Mouse (Mus musculus) lung, postnatal 25 days (tissue): ENCODE data around the gene Dnajc30.
A peak's percentile ranks its signal among the peaks of the same experiment; 100 is the strongest.
"Not testable (repeated sequence)": the region's sequence is repeated elsewhere in the genome, so short reads cannot be mapped to it uniquely, and the experiment has no call there.

Source experiments
- DNase-seq: peaks from one replicate; pipeline ENCODE4 v3.0.0; 2022; ENCODE audit warnings: low spot score

The Dnajc30 gene

DNA sequence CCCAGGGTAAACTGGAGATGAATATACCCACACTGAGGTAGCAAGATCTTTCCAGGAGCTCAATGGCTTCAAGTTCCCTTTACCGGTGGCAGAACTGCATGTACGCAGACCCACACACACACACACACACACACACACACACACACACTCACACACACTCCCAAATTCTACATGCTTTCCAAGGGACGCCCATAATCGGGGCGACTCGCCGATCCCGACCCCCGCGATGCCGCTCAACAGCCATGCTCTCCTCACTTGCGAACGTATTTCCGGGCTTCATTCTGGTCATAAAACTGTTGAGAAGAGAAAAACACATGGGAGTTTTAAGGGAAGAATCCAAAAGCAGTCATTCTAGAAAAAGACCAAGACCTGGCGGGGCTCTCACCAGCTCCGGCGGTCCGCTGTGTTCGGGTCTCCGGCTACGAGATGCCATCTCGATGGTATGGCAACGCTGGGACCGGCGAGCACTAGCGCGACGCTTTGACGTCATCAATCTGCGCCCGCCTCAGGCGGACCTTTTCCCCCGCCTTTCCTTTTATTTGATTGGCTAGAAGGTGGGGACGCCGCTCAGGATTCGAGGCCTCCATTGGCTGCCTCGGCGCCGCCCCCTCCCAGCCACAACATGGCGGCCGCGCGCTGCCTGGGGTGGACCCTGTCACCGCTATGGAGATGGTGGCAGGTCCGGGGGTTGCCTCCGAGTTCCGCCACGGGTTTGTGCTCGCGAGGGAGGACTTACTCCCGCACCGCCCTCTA is at the start of gene Dnajc30:
Gene Dnajc30 (plus strand): TSS at position 574 of the 753 bp plus-strand sequence.
- DNase-seq: peak; percentile 97

DNA sequence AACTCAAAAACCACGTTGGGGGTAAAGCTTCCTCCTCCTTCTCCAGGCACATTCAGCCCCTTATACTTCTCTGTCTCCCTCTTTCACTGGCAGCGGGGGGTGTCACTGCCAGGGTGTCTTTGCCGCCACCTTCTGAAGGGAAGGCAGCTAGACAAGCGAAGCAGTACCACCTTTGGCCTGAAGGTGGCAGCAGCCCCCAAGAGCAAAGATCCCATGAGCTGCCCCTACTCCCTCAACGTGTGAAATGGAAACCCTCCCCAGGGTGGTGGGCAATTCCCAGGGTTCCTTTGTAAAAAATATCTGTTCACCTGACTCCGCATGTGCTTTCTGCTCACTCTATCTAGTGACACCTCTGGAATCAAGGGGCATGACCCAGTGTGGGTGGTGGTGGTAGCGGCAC is 48.5 kb upstream of the Dnajc30 start:
- DNase-seq: peak; percentile 86

DNA sequence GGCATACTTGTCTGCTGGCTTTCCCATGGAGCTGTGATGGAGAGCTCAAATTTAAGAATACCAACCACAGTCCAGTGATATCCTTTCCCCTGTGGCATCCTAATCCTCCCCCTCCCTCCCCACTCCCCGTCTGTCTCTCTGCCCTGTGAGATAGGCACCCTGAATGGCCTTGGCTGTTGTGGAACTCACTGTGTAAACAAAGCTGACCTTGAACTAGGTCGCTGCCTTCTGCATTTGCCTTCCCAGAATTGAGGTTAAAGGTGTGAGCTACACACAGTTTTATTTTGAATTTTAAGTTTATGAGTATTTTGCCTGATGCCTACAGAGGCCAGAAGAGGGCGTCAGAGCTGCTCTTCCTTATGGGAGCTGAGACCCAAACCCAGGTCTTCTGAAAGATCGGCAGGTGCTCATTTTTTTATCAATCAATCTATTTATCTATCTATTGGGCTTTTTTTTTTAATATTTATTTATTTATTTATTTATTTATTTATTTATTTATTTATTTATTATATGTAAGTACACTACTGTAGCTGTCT is 47.7 kb upstream of the Dnajc30 start:
- DNase-seq: no peak

DNA sequence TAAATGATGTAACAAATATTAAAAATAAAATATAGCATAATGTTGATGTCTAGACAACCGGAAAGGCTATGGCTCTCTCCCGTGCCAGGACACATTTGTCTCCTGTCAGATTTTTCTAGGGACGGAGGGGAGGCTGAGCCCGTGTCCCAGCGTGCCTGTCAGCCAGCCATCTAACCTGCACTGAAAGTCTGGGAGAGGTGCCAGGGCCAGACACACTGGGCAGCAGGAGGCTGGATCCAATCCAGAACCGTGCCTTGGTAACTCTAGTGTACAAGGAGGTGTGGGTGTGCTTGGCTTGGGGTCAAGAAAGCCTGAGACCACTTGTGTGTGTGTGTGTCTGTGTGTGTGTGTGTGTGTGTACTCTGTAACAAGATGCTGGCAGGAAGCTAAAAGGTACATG is 42.2 kb upstream of the Dnajc30 start:
- peak; percentile 88 for DNase-seq

DNA sequence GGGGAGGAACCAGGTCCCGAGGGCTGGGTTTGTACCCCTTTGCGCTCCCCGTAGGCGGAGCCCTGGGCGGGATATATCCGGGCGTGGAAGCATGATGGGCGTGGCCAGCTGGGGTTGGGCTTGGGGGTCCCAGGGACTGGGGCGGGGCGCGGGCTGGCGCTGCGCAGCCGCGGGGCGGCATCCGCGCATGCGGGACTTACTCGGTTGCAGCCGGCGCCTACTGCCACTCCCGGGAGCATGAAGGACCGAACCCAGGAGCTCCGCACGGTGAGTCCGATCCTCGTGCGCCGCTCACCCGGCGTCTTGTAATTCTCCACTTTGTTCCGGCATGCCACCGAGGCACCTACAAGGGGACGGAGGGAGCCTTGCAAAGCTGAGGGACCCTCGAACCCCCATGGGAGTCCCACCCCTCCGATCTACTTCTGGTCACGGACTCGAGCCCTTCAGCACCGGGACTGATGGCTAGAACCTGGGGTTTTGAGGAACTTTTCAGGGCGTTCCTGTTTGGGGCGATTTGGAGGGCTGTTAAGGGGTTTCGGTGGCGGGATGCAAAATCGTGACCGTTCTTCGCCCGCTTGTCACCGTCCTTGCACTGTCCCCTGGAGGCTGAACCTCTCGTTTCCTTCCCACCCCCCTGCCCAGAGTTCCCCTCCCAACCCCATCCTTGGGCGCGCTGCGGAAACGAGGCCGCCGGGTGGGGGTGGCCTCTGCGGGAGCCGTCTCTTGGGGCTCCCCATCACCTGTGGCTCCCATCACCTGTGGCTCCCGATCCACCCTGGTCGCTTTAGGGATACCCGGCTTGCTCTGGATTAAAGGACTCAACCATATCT is 40.4 kb upstream of the Dnajc30 start, which contains the start of gene Stx1a:
Gene Stx1a (plus strand): TSS at position 139 of the 830 bp plus-strand sequence.
- DNase-seq: peak; percentile 91

DNA sequence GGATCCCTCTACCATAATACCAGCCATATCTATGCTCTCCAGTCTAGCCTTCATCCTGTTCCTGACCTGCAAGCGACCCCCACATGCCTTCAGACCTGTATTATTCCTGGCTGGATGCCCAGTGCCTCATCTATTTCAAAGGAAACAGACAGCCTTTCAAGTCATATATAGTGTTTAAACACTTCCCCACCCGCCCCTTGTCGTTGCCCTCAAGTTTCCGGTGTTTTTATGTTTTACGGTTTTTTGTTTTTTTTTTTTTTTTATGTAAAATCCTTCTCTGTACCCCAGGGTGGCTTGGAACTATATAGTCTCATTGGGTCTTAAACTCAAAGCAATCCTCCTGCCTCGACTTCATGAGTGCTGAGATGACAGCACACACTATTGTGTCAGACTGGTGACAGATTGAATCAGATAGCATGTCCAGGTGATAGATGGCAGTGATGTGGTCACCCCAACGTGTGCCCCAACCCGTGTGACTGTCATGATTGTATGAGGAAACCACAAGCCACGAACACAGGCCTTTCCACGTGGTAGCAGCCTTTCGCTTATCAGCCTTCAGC is 39.3 kb upstream of the Dnajc30 start:
- no peak for DNase-seq

DNA sequence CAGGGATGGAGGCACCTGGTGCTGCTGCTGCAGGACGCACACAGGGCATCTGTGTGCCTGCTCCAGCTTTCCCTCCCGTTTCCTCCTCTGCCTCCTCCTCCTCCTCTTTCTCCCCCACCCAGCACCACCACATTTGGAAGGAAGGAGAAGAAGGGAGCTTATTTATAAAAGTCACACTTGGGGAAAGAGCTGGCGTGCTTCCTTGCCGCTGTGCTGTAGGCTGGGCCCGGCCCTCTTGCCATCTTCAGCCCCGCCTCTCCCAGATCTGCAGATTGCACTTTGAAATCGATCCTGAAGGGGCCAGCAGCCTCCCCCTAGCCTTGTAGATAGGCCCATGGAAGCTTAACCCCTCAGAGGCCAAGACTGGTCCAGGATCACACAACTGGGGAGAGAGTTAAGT is 38.1 kb upstream of the Dnajc30 start:
- DNase-seq: no peak

DNA sequence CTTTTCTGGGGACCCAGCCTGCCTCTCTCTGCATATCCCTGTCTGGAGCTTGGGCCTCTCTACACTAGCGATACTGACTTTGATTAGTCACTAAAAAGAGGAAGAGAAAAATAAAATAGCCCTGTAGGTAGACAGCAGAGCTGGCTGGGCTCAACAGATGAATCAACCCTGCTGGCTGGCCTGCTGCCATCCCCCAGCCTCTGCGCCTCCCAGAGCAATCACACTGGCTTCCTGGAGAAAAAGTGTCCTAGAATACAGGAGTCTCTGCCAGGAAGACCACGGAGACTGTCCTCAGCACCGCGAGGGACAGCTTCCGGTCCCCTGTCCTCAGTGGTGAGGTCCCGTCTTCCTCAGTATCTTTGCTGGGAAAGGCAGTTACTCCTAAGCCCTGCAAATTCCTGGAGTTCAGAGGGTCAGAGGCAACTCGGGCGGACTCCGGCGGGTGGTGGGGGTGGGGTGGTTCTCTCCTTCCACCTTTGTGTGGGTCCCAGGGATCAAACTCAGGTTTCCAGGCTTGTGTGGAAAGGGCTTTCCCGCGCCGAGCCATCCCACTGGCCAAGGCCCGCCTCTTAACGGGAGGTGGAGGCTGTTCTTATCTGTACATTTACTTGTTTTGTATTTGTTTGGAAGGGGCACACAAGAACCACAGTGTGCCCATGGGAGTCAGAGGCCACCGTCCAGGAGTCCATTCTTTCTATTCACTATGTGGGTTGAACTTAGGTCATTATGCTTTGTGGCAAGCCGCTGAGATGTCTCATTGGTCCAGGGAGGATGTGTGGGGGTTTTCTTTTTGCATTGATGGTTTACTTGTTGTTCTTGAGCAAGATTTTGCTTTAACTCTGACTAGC is 34.8 kb upstream of the Dnajc30 start:
- DNase-seq: peak; percentile 30

DNA sequence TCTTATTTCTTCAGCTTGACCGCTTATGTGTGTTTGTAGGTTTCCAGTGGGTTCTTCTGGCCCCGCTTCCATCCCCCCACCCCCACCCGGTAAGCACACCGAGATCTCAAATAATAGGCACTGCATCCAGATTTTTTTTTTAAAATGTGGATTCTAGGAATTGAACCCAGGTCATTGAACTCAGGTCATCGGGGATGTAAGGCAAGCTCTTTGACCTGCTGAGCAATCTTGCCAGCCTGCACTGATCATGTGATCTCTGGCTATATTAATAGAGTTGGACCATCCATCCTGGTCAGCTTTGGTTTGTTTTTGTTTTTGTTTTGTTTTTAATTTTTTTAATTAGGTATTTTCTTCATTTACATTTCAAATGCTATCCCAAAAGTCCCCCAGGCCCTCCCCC is 31.4 kb upstream of the Dnajc30 start:
- no peak for DNase-seq

DNA sequence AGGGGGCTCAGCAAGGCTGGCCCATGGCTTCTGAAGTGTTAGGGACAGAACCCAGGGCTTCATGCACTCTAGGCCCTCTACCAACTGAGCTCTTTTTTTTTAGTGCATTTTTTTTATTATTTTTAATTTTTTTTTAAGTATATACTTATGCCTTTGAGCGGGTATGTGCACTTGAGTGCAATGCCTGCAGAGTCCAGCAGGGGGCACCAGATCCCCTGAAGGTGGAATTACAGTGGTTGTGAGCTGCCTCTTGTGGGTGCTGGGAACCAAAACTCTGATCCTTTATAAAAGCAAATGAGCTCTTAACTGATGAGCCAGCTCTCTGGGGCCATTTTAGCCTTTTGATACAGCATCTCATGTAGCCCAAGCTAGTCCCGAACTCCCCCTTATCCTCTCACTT is 29.4 kb upstream of the Dnajc30 start:
- DNase-seq: no peak

DNA sequence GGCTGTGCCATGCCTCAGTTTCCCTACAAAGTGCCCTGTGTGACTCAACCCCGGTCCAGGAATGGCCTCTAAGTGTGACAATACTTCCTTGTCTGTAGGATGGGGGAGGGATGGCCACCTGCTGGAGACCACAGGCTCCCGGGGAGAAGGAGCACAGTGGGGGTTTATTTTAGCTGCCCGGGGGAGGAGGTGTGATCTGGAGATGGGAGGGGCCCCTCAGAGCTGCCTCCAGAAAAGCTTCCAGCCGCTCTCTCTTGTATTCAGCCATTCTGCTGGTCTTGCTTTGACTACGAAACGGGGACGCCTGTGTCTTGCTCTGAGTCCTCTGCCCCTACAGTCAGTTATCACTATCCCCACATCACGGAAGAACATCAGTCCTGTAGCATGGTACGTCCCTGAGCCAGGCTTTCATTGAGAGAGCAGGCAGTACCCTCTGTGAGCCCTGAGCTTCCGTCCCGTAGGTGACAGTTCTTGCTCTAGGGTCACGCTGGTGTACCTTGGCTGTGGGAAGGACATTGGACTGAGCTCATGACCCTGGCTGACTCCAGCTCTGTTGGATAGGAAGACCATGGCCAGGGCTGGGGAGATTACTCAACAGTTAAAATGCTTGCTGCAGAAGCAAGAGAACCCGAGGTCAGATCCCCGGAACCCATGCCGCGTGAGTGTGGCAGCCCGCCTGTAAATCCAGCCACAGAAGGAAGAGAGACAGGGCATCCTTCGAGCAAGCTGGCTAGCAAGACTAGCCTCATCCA is 28.2 kb upstream of the Dnajc30 start:
- no peak for DNase-seq

DNA sequence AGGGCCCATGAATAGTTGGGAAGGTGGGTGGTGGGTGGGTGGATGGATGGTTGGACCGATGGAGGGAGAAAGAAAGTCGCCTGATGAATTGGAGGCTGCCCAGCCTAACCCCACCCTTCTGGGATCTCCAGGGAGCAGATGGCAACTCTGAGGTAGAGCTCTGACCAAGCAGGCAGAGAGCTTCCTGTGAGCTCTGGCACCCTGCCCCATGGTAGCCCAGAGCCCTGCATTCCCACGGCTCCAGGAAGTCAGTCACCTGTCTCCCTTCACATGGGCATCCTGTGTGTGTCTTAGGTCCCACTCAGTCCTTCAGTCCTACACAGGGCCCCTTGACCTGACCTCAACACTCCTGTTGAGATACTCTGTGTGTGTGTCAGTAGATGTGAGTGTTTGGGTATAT is 26.1 kb upstream of the Dnajc30 start:
- DNase-seq: no peak

DNA sequence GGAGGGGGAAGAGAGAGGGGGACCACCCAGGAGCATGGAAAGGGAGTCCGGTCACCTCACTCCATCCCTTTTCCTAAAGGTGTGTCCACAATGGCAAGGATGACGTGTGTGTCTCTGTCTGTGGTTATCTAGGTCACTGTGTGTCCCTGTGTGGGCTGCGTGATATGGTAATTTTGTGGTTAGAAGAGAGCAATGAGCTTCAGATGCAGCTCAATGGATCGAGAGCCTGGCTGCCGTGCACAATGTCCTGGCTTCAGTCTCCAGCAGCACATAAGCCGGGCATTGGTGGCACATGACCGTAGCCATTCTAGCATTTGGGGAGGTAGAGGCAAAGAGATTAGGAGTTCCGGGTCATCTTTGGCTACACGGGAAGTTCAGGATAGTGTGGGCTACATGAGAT is 24.5 kb upstream of the Dnajc30 start:
- DNase-seq: no peak

DNA sequence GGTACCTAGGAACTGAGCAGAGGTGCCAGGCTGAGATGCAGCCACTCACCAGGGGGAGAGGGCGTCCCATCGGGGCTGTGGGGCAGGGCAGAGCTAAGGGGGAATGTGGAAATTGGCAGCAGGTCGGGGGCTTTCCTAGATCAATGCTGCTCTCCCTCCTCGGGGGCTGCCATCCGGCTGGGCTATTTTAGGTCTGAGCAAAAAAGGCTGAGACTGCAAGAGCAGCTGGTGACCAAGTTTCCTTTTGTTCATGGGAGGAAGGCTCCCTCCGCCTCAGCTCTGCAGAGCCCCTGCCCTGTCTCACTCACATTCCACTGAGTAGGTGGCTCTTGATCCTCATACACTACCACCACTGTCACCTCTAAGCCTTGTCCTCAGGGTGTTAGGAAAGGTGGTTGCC is 23.9 kb upstream of the Dnajc30 start:
- no peak for DNase-seq

DNA sequence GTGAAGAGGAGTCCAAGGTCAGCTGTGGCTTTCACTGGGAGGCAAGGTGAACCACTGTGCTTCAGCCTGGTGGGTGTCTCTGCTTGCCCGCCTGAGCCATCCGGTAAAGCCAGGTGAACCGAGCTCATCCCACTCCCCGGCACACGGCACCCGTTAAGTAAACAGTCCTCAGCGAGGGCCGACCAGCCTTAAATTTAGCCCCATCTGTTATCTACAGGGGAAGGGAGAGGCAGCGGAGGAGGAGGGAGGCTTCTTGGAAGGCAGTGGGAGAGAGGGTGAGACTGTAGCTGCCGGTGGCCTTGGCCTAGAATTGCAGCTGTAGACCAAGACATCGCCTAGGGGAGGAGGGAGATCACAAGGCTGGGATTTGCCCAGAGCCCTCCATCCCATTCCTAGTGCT is 23.2 kb upstream of the Dnajc30 start:
- DNase-seq: no peak

DNA sequence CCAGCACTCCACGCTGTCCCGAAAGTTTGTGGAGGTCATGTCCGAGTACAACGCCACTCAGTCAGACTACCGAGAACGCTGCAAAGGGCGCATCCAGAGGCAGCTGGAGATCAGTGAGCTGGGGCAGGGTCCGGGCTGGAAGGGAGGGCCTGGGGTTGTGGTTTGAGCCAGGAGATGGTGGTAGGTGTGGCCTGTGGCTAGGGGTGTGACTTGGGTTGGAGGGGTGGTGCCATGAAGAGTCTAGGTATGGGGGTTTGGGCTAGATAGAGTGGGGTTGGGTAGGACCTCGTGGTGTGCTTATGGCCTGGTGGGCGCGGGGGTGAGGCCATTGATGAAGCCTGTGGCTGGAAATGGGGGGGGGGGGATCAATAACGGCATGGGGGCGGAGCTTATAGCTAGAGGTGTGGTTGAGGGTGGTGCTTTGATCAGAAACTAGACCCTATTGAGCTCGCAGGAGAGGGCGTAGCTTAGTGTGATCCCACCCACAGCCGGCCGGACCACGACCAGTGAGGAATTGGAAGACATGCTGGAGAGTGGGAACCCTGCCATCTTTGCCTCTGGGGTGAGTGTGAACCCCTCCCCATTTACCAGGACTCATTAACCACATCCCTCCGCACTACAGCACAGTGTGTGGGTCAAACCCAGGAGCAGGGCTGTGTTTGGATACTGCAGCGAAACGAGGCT is 21.8 kb upstream of the Dnajc30 start:
- no peak for DNase-seq

DNA sequence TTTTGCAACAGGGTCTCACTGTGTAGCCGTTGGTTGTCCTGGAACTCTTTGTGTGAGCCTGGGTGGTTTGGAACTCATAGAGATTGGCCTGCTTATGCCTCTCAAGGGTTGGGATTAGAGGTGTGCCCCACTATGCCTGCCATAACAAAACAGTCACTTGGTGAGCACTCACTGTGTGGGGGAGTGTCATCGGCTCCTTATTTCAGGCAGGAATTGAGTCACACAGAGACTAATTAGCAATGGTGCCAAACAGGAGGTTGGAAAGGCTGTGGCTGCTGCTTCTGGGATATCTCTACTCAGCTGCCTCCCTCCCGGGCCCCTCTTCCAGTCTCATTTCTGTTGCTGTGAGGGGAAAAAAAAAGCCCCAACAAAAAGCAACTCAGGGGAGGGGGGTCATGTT is 19.4 kb upstream of the Dnajc30 start:
- DNase-seq: no peak

DNA sequence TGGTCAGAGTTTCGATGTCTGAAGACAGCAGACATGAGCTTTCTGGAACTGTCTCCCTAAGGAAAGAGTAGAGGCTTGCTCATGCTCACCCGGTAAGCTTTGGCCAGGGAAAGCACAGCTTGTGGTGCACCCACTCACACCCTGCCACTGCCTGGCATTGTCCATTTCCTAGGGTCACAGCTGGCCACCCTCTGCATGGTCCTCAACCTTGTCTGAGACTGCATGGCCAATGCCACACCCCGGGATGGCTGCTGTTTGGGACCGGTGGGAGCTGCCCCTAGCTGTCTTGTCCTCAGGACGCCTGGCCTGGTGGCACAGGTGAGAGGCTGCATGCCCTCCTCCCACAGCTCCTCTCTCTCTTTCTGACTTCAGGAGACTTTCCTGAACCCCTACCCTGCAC is 15.5 kb upstream of the Dnajc30 start:
- DNase-seq: no peak

DNA sequence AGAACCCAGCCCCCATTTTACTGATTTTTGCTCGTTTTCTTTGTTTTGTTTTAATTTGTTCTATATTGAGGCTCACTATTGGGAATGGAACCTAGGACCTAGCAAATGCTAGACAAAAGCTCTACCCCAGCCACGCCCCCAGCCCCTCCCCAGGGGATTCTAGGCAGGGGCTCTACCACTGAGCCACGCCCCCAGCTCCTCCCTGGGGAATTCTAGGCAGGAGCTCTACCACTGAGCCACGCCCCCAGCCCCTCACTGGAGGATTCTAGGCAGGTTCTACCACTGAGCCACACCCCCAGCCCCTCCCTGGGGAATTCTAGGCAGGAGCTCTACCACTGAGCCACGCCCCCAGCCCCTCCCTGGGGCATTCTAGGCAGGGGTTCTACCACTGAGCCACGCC is 14.7 kb upstream of the Dnajc30 start:
- not testable (repeated sequence) for DNase-seq

DNA sequence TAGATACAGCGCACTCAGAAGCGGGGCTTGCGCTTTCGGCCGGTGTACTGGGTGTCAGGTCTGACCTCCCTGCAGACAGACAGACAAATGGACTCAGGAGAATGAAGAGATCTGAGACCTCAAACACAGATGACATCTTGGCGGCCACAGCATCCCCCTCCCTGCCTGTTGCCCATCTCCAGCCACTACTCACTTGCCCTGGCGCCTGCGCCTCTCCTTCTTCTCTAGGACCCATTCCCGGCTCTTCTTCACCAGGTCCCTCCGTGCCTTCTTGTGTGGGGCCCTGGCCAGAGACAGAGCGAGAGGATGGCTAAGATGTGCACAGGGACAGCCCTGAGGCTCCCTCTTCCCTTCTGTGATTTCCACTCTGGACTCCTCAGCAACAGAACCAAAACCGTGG is 10.6 kb upstream of the Dnajc30 start:
- no peak for DNase-seq

DNA sequence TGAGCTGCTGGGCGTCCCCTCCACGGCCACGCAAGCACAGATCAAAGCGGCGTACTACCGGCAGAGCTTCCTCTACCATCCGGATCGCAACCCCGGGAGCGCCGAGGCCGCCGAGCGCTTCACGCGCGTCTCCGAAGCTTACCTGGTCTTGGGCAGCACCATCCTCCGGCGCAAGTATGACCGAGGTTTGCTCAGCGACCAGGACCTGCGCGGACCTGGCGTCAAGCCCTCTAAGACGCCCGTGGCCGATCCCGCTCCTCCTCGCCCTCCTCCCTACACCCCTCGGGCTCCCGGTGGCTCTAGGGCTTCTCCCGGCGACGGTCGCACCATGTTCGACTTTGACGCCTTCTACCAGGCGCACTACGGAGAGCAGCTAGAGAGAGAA is 372 bp downstream of the Dnajc30 start:
- no peak for DNase-seq
